Mouse (Mus musculus): ENCODE results near the gene Tnnt2. TPM values are rescaled to one million over a fixed set of nuclear protein-coding genes. Genes with fewer than 3 reads are reported as not detected.

Tnnt2 gene
- polyA plus RNA-seq, 1 experiment from 2014 or later: 12.2 TPM

- Histone ChIP-seq H3K27ac (no peak overlapping the region), H3K9ac (no peak overlapping the region), H3K9me3 (no peaks in the 10 kb centered on the region), H3K4me2 (no peak overlapping the region), H3K4me1 (peaks cover under 1% of the 10 kb centered on the region; the same call in 1 of the 2 replicates), H3K4me3 (no peak overlapping the region), H3K27me3 (no peaks in the 10 kb centered on the region), H3K36me3 (no peaks in the 10 kb centered on the region)
- WGBS: 68% methylated on average over 5 of the region's 5 CpGs
- ATAC-seq (ENCODE audit: insufficient number of reproducible peaks, insufficient read depth, low FRiP score, low TSS enrichment, low read depth): no peak
Measured at GRCm38 (mm10) chr1:135846632-135847031, 10.5 kb downstream of the Tnnt2 start.

- Histone ChIP-seq H3K4me1 (peaks cover 6% of the 10 kb centered on the region), H3K9ac (no peak overlapping the region), H3K36me3 (no peaks in the 10 kb centered on the region), H3K4me3 (no peak overlapping the region), H3K27me3 (no peaks in the 10 kb centered on the region), H3K9me3 (no peaks in the 10 kb centered on the region), H3K4me2 (no peak overlapping the region), H3K27ac (no peak overlapping the region)
- WGBS: 28% methylated on average over 6 of the region's 6 CpGs
- ATAC-seq (ENCODE audit: insufficient number of reproducible peaks, insufficient read depth, low FRiP score, low TSS enrichment, low read depth): no peak
Measured at GRCm38 (mm10) chr1:135847139-135847562, 11.0 kb downstream of the Tnnt2 start.

GRCm38 (mm10) chr1:135847611-135848351 lies 11.6 kb downstream of the Tnnt2 start:
- no peak for ATAC-seq (ENCODE audit: insufficient number of reproducible peaks, insufficient read depth, low FRiP score, low TSS enrichment, low read depth)
- H3K9me3 ChIP-seq: no peaks in the 10 kb centered on the region
- H3K36me3 ChIP-seq: no peaks in the 10 kb centered on the region
- no peak overlapping the region for H3K27ac ChIP-seq
- WGBS: 82% methylated on average over 17 of the region's 17 CpGs
- no peak overlapping the region for H3K4me3 ChIP-seq
- H3K4me2 ChIP-seq: no peak overlapping the region
- no peaks in the 10 kb centered on the region for H3K27me3 ChIP-seq
- peaks cover 11% of the 10 kb centered on the region for H3K4me1 ChIP-seq
- no peak overlapping the region for H3K9ac ChIP-seq

- Histone ChIP-seq H3K36me3 (no peaks in the 10 kb centered on the region), H3K27me3 (no peaks in the 10 kb centered on the region), H3K9me3 (no peaks in the 10 kb centered on the region), H3K4me2 (no peak overlapping the region), H3K4me1 (peaks cover 11% of the 10 kb centered on the region), H3K27ac (no peak overlapping the region), H3K4me3 (no peak overlapping the region), H3K9ac (no peak overlapping the region)
- WGBS: 75% methylated on average over 12 of the region's 12 CpGs
- ATAC-seq (ENCODE audit: insufficient number of reproducible peaks, insufficient read depth, low FRiP score, low TSS enrichment, low read depth): no peak; the same call in 1 of the 2 replicates
Measured at GRCm38 (mm10) chr1:135850722-135851512, 14.8 kb downstream of the Tnnt2 start.

GRCm38 (mm10) chr1:135852044-135852756 lies 16.0 kb downstream of the Tnnt2 start:
- Histone ChIP-seq H3K4me2 (no peak overlapping the region), H3K4me3 (no peak overlapping the region), H3K36me3 (no peaks in the 10 kb centered on the region), H3K4me1 (peaks cover 11% of the 10 kb centered on the region), H3K9me3 (no peaks in the 10 kb centered on the region), H3K27me3 (no peaks in the 10 kb centered on the region), H3K9ac (no peak overlapping the region), H3K27ac (no peak overlapping the region)
- ATAC-seq (ENCODE audit: insufficient number of reproducible peaks, insufficient read depth, low FRiP score, low TSS enrichment, low read depth): no peak
- WGBS: 47% methylated on average over 13 of the region's 13 CpGs

- Histone ChIP-seq H3K9ac (no peak overlapping the region), H3K9me3 (no peaks in the 10 kb centered on the region), H3K4me1 (peaks cover 11% of the 10 kb centered on the region), H3K36me3 (no peaks in the 10 kb centered on the region), H3K4me3 (no peak overlapping the region), H3K27me3 (no peaks in the 10 kb centered on the region), H3K27ac (no peak overlapping the region), H3K4me2 (no peak overlapping the region)
- no peak for ATAC-seq (ENCODE audit: insufficient number of reproducible peaks, insufficient read depth, low FRiP score, low TSS enrichment, low read depth)
- WGBS: 79% methylated on average over 4 of the region's 4 CpGs
Measured at GRCm38 (mm10) chr1:135853200-135853599, 17.0 kb downstream of the Tnnt2 start.

GRCm38 (mm10) chr1:135854591-135855343 lies 18.6 kb downstream of the Tnnt2 start:
- H3K9ac ChIP-seq: no peak overlapping the region
- H3K27me3 ChIP-seq: no peaks in the 10 kb centered on the region
- no peaks in the 10 kb centered on the region for H3K36me3 ChIP-seq
- peaks cover 11% of the 10 kb centered on the region for H3K4me1 ChIP-seq
- WGBS: 83% methylated on average over 6 of the region's 6 CpGs
- ATAC-seq (ENCODE audit: insufficient number of reproducible peaks, insufficient read depth, low FRiP score, low TSS enrichment, low read depth): no peak
- no peak overlapping the region for H3K4me2 ChIP-seq
- H3K4me3 ChIP-seq: no peak overlapping the region
- H3K9me3 ChIP-seq: no peaks in the 10 kb centered on the region
- H3K27ac ChIP-seq: no peak overlapping the region

- WGBS: 88% methylated on average over 1 of the region's 1 CpGs
- H3K4me3 ChIP-seq: no peak overlapping the region
- no peaks in the 10 kb centered on the region for H3K27me3 ChIP-seq
- no peaks in the 10 kb centered on the region for H3K9me3 ChIP-seq
- no peak overlapping the region for H3K27ac ChIP-seq
- H3K4me1 ChIP-seq: peaks cover 11% of the 10 kb centered on the region
- no peak overlapping the region for H3K9ac ChIP-seq
- H3K4me2 ChIP-seq: no peak overlapping the region
- no peak for ATAC-seq (ENCODE audit: insufficient number of reproducible peaks, insufficient read depth, low FRiP score, low TSS enrichment, low read depth)
- H3K36me3 ChIP-seq: no peaks in the 10 kb centered on the region
Measured at GRCm38 (mm10) chr1:135855344-135855687, 19.2 kb downstream of the Tnnt2 start.

GRCm38 (mm10) chr1:135856070-135856469 lies 19.9 kb downstream of the Tnnt2 start:
- no peak overlapping the region for H3K9ac ChIP-seq
- no peak overlapping the region for H3K4me2 ChIP-seq
- H3K9me3 ChIP-seq: no peaks in the 10 kb centered on the region
- H3K4me3 ChIP-seq: no peak overlapping the region
- no peak overlapping the region for H3K27ac ChIP-seq
- no peaks in the 10 kb centered on the region for H3K36me3 ChIP-seq
- H3K27me3 ChIP-seq: no peaks in the 10 kb centered on the region
- WGBS: 57% methylated on average over 4 of the region's 4 CpGs
- H3K4me1 ChIP-seq: peaks cover 11% of the 10 kb centered on the region
- ATAC-seq (ENCODE audit: insufficient number of reproducible peaks, insufficient read depth, low FRiP score, low TSS enrichment, low read depth): no peak

- H3K27me3 ChIP-seq: no peaks in the 10 kb centered on the region
- H3K36me3 ChIP-seq: no peaks in the 10 kb centered on the region
- H3K9ac ChIP-seq: no peak overlapping the region
- no peak overlapping the region for H3K27ac ChIP-seq
- no peaks in the 10 kb centered on the region for H3K9me3 ChIP-seq
- no peak overlapping the region for H3K4me2 ChIP-seq
- H3K4me3 ChIP-seq: no peak overlapping the region
- ATAC-seq (ENCODE audit: insufficient number of reproducible peaks, insufficient read depth, low FRiP score, low TSS enrichment, low read depth): no peak
- WGBS: 57% methylated on average over 11 of the region's 11 CpGs
- H3K4me1 ChIP-seq: peaks cover 4% of the 10 kb centered on the region; the same call in 1 of the 2 replicates
Measured at GRCm38 (mm10) chr1:135857137-135857775, 21.1 kb downstream of the Tnnt2 start.

- ATAC-seq (ENCODE audit: insufficient number of reproducible peaks, insufficient read depth, low FRiP score, low TSS enrichment, low read depth): no peak
- Histone ChIP-seq H3K36me3 (no peaks in the 10 kb centered on the region), H3K9me3 (no peaks in the 10 kb centered on the region), H3K4me2 (no peak overlapping the region), H3K9ac (no peak overlapping the region), H3K4me1 (no peaks in the 10 kb centered on the region), H3K4me3 (no peak overlapping the region), H3K27me3 (no peaks in the 10 kb centered on the region), H3K27ac (no peak overlapping the region)
- 92% methylated on average over 7 of the region's 7 CpGs for WGBS
Measured at GRCm38 (mm10) chr1:135858533-135858932, 22.4 kb downstream of the Tnnt2 start.
